Mouse (Mus musculus): Measurements from ENCODE around the gene Rictor. TPM values are rescaled to one million over a fixed set of nuclear protein-coding genes. Genes with fewer than 3 reads are reported as not detected.
"Not testable (repeated sequence)": the region's sequence is repeated elsewhere in the genome, so short reads cannot be mapped to it uniquely, and the experiment has no call there.

The Rictor gene
- polyA plus RNA-seq, 1 experiment from 2014 or later, result 13.1 TPM

DNA sequence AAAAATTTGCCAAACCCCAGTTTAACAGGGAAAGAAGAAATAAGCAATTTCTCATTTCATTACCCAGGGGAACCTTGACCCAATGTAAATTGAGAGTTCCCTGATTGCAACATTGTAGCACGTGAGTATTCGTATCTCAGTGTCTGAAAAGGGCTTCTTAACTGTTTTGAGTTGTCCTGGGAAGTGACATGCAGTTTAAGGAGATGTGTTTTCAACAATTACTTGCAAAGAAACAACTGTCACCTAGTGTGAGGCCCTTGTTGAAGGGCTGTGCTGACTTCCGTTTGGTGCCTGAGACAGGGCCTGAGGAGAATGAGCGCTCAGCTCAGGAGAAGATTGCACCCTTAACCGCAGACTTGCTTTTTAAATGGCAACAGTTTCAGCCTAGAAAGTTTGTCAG lies 24.9 kb downstream of the Rictor start:
- POLR2A ChIA-PET, result interaction anchor here (2.3 kb wide), 1 partner anchor 20 kb away, joined by 6 read pairs; no protein-coding TSS in a partner anchor

GRCm38 (mm10) chr15:6739180-6739579 lies 31.0 kb downstream of the Rictor start:
- POLR2A ChIA-PET, result no interaction called here
- DNase-seq (ENCODE audit: low read depth, low spot score), result no peak

More for the DNA sequence above, 24.9 kb downstream of the Rictor start:
- TF ChIP-seq CTCF (IDR thresholded peaks at IDR 0.05), result no peak
- no peaks in the 10 kb centered on the region for H3K27me3 ChIP-seq
- ATAC-seq, result no peak
- in situ Hi-C loops (cut with MboI; ENCODE audit: low pct_unique_long_range_greater_than_20kb), result no loop called here
- CTCF ChIA-PET, result no interaction called here
- no peak for DNase-seq (ENCODE audit: low read depth, low spot score)

GRCm38 (mm10) chr15:6742337-6743025 lies 34.3 kb downstream of the Rictor start:
- no peak for DNase-seq (ENCODE audit: low read depth, low spot score)
- ChIA-PET CTCF (interaction anchor here (0.7 to 1.1 kb wide), 2 partner anchors 11 to 29 kb away, joined by 3 to 4 read pairs; no protein-coding TSS in a partner anchor), POLR2A (interaction anchor here (0.7 to 1.3 kb wide), 2 partner anchors 10 to 178 kb away, joined by 4 to 5 read pairs; no protein-coding TSS in a partner anchor)

More at GRCm38 (mm10) chr15:6739180-6739579, 31.0 kb downstream of the Rictor start:
- CTCF ChIA-PET, result interaction anchor here (1.1 kb wide), 2 partner anchors 12 to 13 kb away, joined by 3 to 4 read pairs; no protein-coding TSS in a partner anchor
- TF ChIP-seq CTCF (IDR thresholded peaks at IDR 0.05), result no peak
- no peak for ATAC-seq
- in situ Hi-C loops (cut with MboI; ENCODE audit: low pct_unique_long_range_greater_than_20kb), result no loop called here
- H3K27me3 ChIP-seq, result no peaks in the 10 kb centered on the region

DNA sequence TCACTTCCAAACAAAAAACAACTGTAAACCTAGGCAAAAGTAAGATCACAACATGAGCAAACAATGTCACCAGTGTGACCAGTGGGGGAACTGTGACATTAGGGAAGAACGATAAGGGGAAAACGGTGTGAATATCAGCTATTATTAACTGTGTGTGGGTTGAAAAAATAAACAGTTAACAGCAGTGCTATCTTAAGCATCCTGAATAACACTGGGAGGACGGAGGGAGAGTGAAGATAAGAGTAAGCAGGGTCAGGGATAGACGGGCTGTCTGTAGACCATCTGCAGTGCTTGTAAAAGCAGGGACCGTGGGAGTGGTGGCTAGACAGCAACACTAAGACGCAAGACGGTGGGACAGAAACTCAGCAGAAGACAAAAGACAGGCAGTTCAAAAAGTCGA lies 35.5 kb downstream of the Rictor start:
- in situ Hi-C loops (cut with MboI; ENCODE audit: low pct_unique_long_range_greater_than_20kb), result no loop called here

More at GRCm38 (mm10) chr15:6742337-6743025, 34.3 kb downstream of the Rictor start:
- in situ Hi-C loops (cut with MboI; ENCODE audit: low pct_unique_long_range_greater_than_20kb), result no loop called here
- no peak for TF ChIP-seq CTCF (IDR thresholded peaks at IDR 0.05)
- no peaks in the 10 kb centered on the region for H3K27me3 ChIP-seq
- ATAC-seq, result no peak

DNA sequence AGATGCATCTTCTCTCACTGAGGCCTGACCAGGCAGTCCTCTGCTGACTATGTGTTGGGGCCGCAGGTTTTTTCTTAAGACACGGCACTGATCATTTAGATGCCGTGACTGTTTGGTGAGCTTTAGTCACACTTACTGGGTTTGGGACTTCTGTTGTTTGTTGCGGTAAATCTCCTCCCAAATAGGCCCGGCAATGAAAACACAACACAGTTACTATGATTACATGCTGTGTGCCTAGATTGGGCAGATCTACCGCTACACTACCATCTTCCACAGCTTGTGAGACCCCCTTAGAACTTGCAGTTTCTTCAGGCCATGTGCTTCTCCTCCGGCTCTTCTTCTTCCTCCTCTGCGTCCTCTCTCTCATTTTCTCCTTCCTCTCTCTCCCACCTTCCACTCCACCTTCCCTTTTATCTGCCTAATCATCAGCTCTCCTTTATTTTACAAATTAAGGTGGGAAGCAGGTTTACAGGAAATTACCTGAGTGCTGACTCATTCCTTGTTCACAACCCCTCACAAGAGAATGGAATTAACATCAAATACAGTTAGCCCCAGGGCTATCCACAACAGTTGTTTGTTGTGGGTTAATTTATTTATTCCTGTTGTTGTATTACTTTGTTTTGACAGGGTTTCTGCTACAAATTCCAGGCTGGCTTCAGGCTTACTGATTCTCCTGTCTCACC lies 38.3 kb downstream of the Rictor start:
- H3K27me3 ChIP-seq; ATAC-seq; POLR2A ChIA-PET; DNase-seq (ENCODE audit: low read depth, low spot score); in situ Hi-C loops (cut with MboI; ENCODE audit: low pct_unique_long_range_greater_than_20kb); CTCF ChIA-PET: not testable (repeated sequence)

More for the DNA sequence above, 35.5 kb downstream of the Rictor start:
- TF ChIP-seq CTCF (IDR thresholded peaks at IDR 0.05), result no peak
- DNase-seq (ENCODE audit: low read depth, low spot score) (no peak), ATAC-seq (no peak)
- ChIA-PET POLR2A (interaction anchor here (1.3 kb wide), 1 partner anchor 9 kb away, joined by 4 read pairs; no protein-coding TSS in a partner anchor), CTCF (no interaction called here)
- no peaks in the 10 kb centered on the region for H3K27me3 ChIP-seq

GRCm38 (mm10) chr15:6747001-6747400 lies 38.8 kb downstream of the Rictor start:
- CTCF ChIA-PET, result no interaction called here
- H3K27me3 ChIP-seq, result no peaks in the 10 kb centered on the region
- TF ChIP-seq CTCF (IDR thresholded peaks at IDR 0.05), result no peak
- ATAC-seq (no peak), DNase-seq (ENCODE audit: low read depth, low spot score) (no peak)
- in situ Hi-C loops (cut with MboI; ENCODE audit: low pct_unique_long_range_greater_than_20kb), result no loop called here
- POLR2A ChIA-PET, result no interaction called here

GRCm38 (mm10) chr15:6754400-6754799 lies 46.2 kb downstream of the Rictor start:
- POLR2A ChIA-PET, result no interaction called here
- DNase-seq (ENCODE audit: low read depth, low spot score) (no peak), ATAC-seq (no peak)
- in situ Hi-C loops (cut with MboI; ENCODE audit: low pct_unique_long_range_greater_than_20kb), result no loop called here
- CTCF ChIA-PET, result interaction anchor here (0.7 kb wide), 1 partner anchor 11 kb away, joined by 3 read pairs; no protein-coding TSS in a partner anchor
- TF ChIP-seq CTCF (IDR thresholded peaks at IDR 0.05), result no peak
- H3K27me3 ChIP-seq, result no peaks in the 10 kb centered on the region

- ChIA-PET CTCF (interaction anchor here (1.0 to 1.4 kb wide), 2 partner anchors 16 to 30 kb away, joined by 3 to 4 read pairs; no protein-coding TSS in a partner anchor), POLR2A (no interaction called here)
- no peak for ATAC-seq
- no peaks in the 10 kb centered on the region for H3K27me3 ChIP-seq
- in situ Hi-C loops (cut with MboI; ENCODE audit: low pct_unique_long_range_greater_than_20kb), result no loop called here
- no peak for DNase-seq (ENCODE audit: low read depth, low spot score)
- TF ChIP-seq CTCF (IDR thresholded peaks at IDR 0.05), result no peak
Observed at GRCm38 (mm10) chr15:6772265-6772664, 64.1 kb downstream of the Rictor start.

- in situ Hi-C loops (cut with MboI; ENCODE audit: low pct_unique_long_range_greater_than_20kb), result no loop called here
- ATAC-seq, result no peak
- ChIA-PET CTCF (no interaction called here), POLR2A (no interaction called here)
- no peak for DNase-seq (ENCODE audit: low read depth, low spot score)
- TF ChIP-seq CTCF (IDR thresholded peaks at IDR 0.05), result no peak
- H3K27me3 ChIP-seq, result no peaks in the 10 kb centered on the region
Observed at GRCm38 (mm10) chr15:6786212-6786611, 78.0 kb downstream of the Rictor start.

- in situ Hi-C loops (cut with MboI; ENCODE audit: low pct_unique_long_range_greater_than_20kb), result no loop called here
- ChIA-PET CTCF (interaction anchor here (1.2 kb wide), 1 partner anchor 12 kb away, joined by 5 read pairs; no protein-coding TSS in a partner anchor), POLR2A (no interaction called here)
- H3K27me3 ChIP-seq, result no peaks in the 10 kb centered on the region
- ATAC-seq (no peak), DNase-seq (ENCODE audit: low read depth, low spot score) (no peak)
- TF ChIP-seq CTCF (IDR thresholded peaks at IDR 0.05), result no peak
Observed at GRCm38 (mm10) chr15:6787236-6787635, 79.1 kb downstream of the Rictor start.

GRCm38 (mm10) chr15:6790011-6790410 lies 81.8 kb downstream of the Rictor start:
- DNase-seq (ENCODE audit: low read depth, low spot score), result no peak
- POLR2A ChIA-PET, result interaction anchor here (0.6 kb wide), 1 partner anchor 414 kb away, joined by 6 read pairs; no protein-coding TSS in a partner anchor
- no peak for TF ChIP-seq CTCF (IDR thresholded peaks at IDR 0.05)
- in situ Hi-C loops (cut with MboI; ENCODE audit: low pct_unique_long_range_greater_than_20kb), result no loop called here
- CTCF ChIA-PET, result no interaction called here
- ATAC-seq, result no peak
- H3K27me3 ChIP-seq, result no peaks in the 10 kb centered on the region

Measured in Patski (cell line).